Mouse (Mus musculus): ENCODE measurements around the gene Unc5c.

DNA sequence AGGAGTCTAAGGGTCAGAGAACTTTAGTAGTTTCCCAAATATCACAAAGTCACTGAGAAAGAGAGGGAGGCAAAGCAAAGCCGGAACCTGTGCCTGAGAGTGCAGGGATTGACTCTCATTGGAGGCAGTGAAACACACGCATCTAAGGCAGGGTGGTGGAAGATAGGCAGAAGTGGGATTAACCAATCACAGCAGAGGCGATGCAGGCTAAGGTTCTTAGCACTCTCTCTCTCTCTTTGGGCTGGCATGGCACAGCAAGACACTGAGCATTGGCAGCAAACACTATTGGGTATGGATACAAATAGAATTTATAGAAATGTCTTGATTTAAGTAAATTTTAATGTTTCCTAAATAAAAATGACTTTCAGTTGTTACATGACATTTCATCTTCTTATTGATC, 406.8 kb downstream of the Unc5c start:
- TF ChIP-seq POLR2A (IDR thresholded peaks at IDR 0.05; ENCODE audit: low read depth, low read length) (no peak), CTCF (conservative IDR thresholded peaks at IDR 0.05 in 1 of 2, IDR thresholded peaks at IDR 0.05 in 1 of 2; ENCODE audit: low read depth in 2 of 2, low read length in 2 of 2) (no peak), MXI1 (IDR thresholded peaks at IDR 0.05; ENCODE audit: low read depth, low read length) (no peak), KAT2A (IDR thresholded peaks at IDR 0.05; ENCODE audit: insufficient replicate concordance, low read length) (no peak), EP300 (IDR thresholded peaks at IDR 0.05; ENCODE audit: low read length) (no peak), MAZ (IDR thresholded peaks at IDR 0.05; ENCODE audit: low read depth, low read length) (no peak), CHD2 (IDR thresholded peaks at IDR 0.05; ENCODE audit: low read length) (no peak), POLR2AphosphoS2 (IDR thresholded peaks at IDR 0.05; ENCODE audit: low read depth, low read length) (no peak), MAX (IDR thresholded peaks at IDR 0.05; ENCODE audit: low read length) (no peak), NRF1 (IDR thresholded peaks at IDR 0.05; ENCODE audit: low read depth, low read length) (no peak), TCF12 (IDR thresholded peaks at IDR 0.05; ENCODE audit: low read depth, low read length) (no peak), ETS1 (conservative IDR thresholded peaks at IDR 0.05; ENCODE audit: low read depth, low read length) (no peak), ZKSCAN1 (IDR thresholded peaks at IDR 0.05; ENCODE audit: borderline replicate concordance, low read depth, low read length) (no peak)

Measured in CH12.LX (cell line).